Mouse (Mus musculus) T-helper 2 cell (primary cell): ENCODE results near the gene Tshz2.

Experiments
- in situ Hi-C: fragments of 300-600 bp; cut with MboI, MseI; formaldehyde crosslinking; loops from one replicate; pipeline ENCODE4 v1.15.1; 2025; ENCODE audit warnings: high pct_unique_total_duplicates

Tshz2 gene

GRCm38 (mm10) chr2:170042471-170043213 lies 409.8 kb downstream of the Tshz2 start:
- in situ Hi-C loops = no loop called here

GRCm38 (mm10) chr2:170043290-170043689 lies 410.5 kb downstream of the Tshz2 start:
- in situ Hi-C loops = no loop called here

- in situ Hi-C loops = no loop called here
Observed at GRCm38 (mm10) chr2:170045896-170046295, 413.1 kb downstream of the Tshz2 start.

- in situ Hi-C loops = no loop called here
Observed at GRCm38 (mm10) chr2:170046371-170047145, 413.7 kb downstream of the Tshz2 start.

GRCm38 (mm10) chr2:170048831-170049230 lies 416.0 kb downstream of the Tshz2 start:
- in situ Hi-C loops = no loop called here

- in situ Hi-C loops = no loop called here
Observed at GRCm38 (mm10) chr2:170050651-170051050, 417.8 kb downstream of the Tshz2 start.

GRCm38 (mm10) chr2:170051441-170051840 lies 418.6 kb downstream of the Tshz2 start:
- in situ Hi-C loops = no loop called here

- in situ Hi-C loops = no loop called here
Observed at GRCm38 (mm10) chr2:170054943-170055342, 422.1 kb downstream of the Tshz2 start.

- in situ Hi-C loops = no loop called here
Observed at GRCm38 (mm10) chr2:170055413-170055812, 422.6 kb downstream of the Tshz2 start.

- in situ Hi-C loops = no loop called here
Observed at GRCm38 (mm10) chr2:170058774-170059173, 426.0 kb downstream of the Tshz2 start.

- in situ Hi-C loops = loop anchor here (5.0 kb wide), 1 partner anchor 37 kb away; no protein-coding TSS in a partner anchor
Observed at GRCm38 (mm10) chr2:170060066-170060465, 427.3 kb downstream of the Tshz2 start.

GRCm38 (mm10) chr2:170062378-170062777 lies 429.6 kb downstream of the Tshz2 start:
- in situ Hi-C loops = loop anchor here (5.0 kb wide), 1 partner anchor 35 kb away; no protein-coding TSS in a partner anchor

GRCm38 (mm10) chr2:170069976-170070375 lies 437.2 kb downstream of the Tshz2 start:
- in situ Hi-C loops = loop anchor here (5.0 kb wide), 1 partner anchor 98 kb away; no protein-coding TSS in a partner anchor

- in situ Hi-C loops = no loop called here
Observed at GRCm38 (mm10) chr2:170070641-170071241, 437.9 kb downstream of the Tshz2 start.

- in situ Hi-C loops = no loop called here
Observed at GRCm38 (mm10) chr2:170076941-170077490, 444.2 kb downstream of the Tshz2 start.

- in situ Hi-C loops = no loop called here
Observed at GRCm38 (mm10) chr2:170078041-170078440, 445.2 kb downstream of the Tshz2 start.

- in situ Hi-C loops = no loop called here
Observed at GRCm38 (mm10) chr2:170078442-170079017, 445.7 kb downstream of the Tshz2 start.

- in situ Hi-C loops = no loop called here
Observed at GRCm38 (mm10) chr2:170091563-170092443, 459.0 kb downstream of the Tshz2 start.

GRCm38 (mm10) chr2:170094220-170094619 lies 461.4 kb downstream of the Tshz2 start:
- in situ Hi-C loops = no loop called here

GRCm38 (mm10) chr2:170094871-170095270 lies 462.1 kb downstream of the Tshz2 start:
- in situ Hi-C loops = loop anchor here (5.0 kb wide), 1 partner anchor 33 kb away; no protein-coding TSS in a partner anchor
